Mouse (Mus musculus): ENCODE data around the gene Erp29.

Erp29 gene

GRCm38 (mm10) chr5:121449976-121450375 is 2.3 kb downstream of the Erp29 start:
- peak in 1 of 2 experiments; percentile 51 for DNase-seq (ENCODE audit: low spot score in 2 of 2)

- no peak for DNase-seq (ENCODE audit: low spot score in 2 of 2)
These were observed 3.9 kb downstream of the Erp29 start for GRCm38 (mm10) chr5:121448450-121448849.

GRCm38 (mm10) chr5:121444870-121445269 is 7.4 kb downstream of the Erp29 start:
- no peak for DNase-seq (ENCODE audit: low spot score in 2 of 2)

- DNase-seq (ENCODE audit: low spot score in 2 of 2) = no peak
These were observed 8.8 kb downstream of the Erp29 start for GRCm38 (mm10) chr5:121443548-121443947.

GRCm38 (mm10) chr5:121438756-121439155 is 13.6 kb downstream of the Erp29 start:
- no peak for DNase-seq (ENCODE audit: low spot score in 2 of 2)

GRCm38 (mm10) chr5:121438131-121438530 is 14.2 kb downstream of the Erp29 start:
- no peak for DNase-seq (ENCODE audit: low spot score in 2 of 2)

- DNase-seq (ENCODE audit: low spot score in 2 of 2) = no peak
These were observed 23.4 kb downstream of the Erp29 start for GRCm38 (mm10) chr5:121428954-121429353.

GRCm38 (mm10) chr5:121423297-121423696 is 29.0 kb downstream of the Erp29 start:
- no peak for DNase-seq (ENCODE audit: low spot score in 2 of 2)

- no peak for DNase-seq (ENCODE audit: low spot score in 2 of 2)
These were observed 29.5 kb downstream of the Erp29 start for GRCm38 (mm10) chr5:121422787-121423186.

GRCm38 (mm10) chr5:121420721-121421120 is 31.6 kb downstream of the Erp29 start:
- DNase-seq (ENCODE audit: low spot score in 2 of 2) = no peak

- no peak for DNase-seq (ENCODE audit: low spot score in 2 of 2)
These were observed 41.3 kb downstream of the Erp29 start for GRCm38 (mm10) chr5:121410975-121411374.

GRCm38 (mm10) chr5:121407856-121408255 is 44.5 kb downstream of the Erp29 start:
- no peak for DNase-seq (ENCODE audit: low spot score in 2 of 2)

GRCm38 (mm10) chr5:121400849-121401248 is 51.5 kb downstream of the Erp29 start:
- DNase-seq (ENCODE audit: low spot score in 2 of 2) = no peak

- no peak for DNase-seq (ENCODE audit: low spot score in 2 of 2)
These were observed 52.2 kb downstream of the Erp29 start for GRCm38 (mm10) chr5:121400064-121400463.

- DNase-seq (ENCODE audit: low spot score in 2 of 2) = no peak
These were observed 52.8 kb downstream of the Erp29 start for GRCm38 (mm10) chr5:121399540-121399939.

- DNase-seq (ENCODE audit: low spot score in 2 of 2) = no peak
These were observed 53.3 kb downstream of the Erp29 start for GRCm38 (mm10) chr5:121398965-121399462.

- DNase-seq (ENCODE audit: low spot score in 2 of 2) = no peak
These were observed 54.0 kb downstream of the Erp29 start for GRCm38 (mm10) chr5:121398146-121398964.

GRCm38 (mm10) chr5:121397187-121398145 is 54.8 kb downstream of the Erp29 start, which contains the start of gene Naa25:
TSS of gene Naa25 (plus strand) at chr5:121397936.
- DNase-seq (ENCODE audit: low spot score in 2 of 2) = peak; percentile 94

- no peak for DNase-seq (ENCODE audit: low spot score in 2 of 2)
These were observed 56.7 kb downstream of the Erp29 start for GRCm38 (mm10) chr5:121395621-121396020.

- DNase-seq (ENCODE audit: low spot score in 2 of 2) = no peak
These were observed 58.9 kb downstream of the Erp29 start for GRCm38 (mm10) chr5:121393402-121393801.

- peak in 1 of 2 experiments; percentile 42 for DNase-seq (ENCODE audit: low spot score in 2 of 2)
These were observed 59.5 kb downstream of the Erp29 start for GRCm38 (mm10) chr5:121392667-121393380.

- DNase-seq (ENCODE audit: low spot score in 2 of 2) = no peak
These were observed 62.6 kb downstream of the Erp29 start for GRCm38 (mm10) chr5:121389691-121390090.
